Mouse (Mus musculus): ENCODE results near the gene Dscam. TPM values are rescaled to one million over a fixed set of nuclear protein-coding genes. Genes with fewer than 3 reads are reported as not detected.
"Not testable (repeated sequence)": the region's sequence is repeated elsewhere in the genome, so short reads cannot be mapped to it uniquely, and the experiment has no call there.

Gene Dscam
- polyA plus RNA-seq, 2 experiments from 2014 or later: 0.25 to 0.55 TPM

DNA sequence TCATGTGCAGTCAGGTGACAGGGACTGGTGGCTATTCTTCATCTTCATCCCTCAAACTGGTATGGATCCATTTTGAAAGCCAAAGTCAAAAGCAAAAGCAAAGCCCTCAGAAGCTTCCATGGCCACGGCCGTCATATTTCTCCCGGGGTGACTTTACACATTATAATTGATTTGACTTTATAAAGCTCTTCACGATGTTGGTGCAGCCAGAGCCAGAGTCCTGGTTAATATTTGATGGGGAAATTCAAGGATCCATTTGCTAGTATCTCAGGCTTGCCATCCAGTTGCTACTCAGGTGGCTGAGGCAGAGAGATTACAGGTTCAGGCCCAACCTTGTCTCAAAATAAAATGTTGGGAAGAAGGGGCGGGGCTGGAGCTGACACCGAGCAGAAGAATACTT, 238.3 kb downstream of the Dscam start:
- ATAC-seq: no peak

DNA sequence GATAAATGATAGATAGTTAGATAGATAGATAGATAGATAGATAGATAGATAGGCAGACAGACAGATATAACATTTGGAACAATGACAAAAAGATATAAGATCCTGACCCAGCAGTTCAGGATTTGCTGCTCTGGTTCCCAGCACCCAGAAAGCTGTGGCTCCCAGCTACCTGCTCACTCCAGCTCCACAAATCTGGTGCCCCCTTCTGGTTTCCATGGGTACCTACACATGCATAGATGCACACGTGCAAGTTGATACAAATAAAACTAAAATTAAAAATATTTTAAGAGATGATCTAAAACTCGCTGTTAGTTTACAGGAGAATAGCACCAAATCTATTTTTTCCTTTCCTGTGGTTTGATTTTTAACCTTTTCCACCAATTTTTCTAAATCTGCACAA, 238.8 kb downstream of the Dscam start:
- no peak for ATAC-seq

DNA sequence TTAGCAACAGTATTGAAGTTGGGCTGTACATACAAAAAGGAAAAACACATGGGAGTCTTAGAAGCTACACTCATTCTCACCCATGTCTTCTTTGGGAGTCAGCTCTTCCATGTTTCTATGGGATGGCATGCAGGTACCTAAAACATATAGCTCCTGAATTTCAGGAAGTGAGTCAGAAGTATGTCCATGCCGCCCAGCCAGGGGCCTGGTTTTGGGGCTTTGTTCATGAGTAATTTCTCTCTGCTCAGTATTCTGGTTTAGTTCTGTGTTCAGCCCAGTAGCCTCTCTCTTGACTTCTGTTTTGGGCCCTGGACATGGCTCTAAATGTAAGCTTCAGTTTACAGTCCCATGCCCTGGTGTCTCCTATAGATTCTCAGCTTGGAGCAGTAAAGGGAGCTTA, 242.5 kb downstream of the Dscam start:
- ATAC-seq: no peak

DNA sequence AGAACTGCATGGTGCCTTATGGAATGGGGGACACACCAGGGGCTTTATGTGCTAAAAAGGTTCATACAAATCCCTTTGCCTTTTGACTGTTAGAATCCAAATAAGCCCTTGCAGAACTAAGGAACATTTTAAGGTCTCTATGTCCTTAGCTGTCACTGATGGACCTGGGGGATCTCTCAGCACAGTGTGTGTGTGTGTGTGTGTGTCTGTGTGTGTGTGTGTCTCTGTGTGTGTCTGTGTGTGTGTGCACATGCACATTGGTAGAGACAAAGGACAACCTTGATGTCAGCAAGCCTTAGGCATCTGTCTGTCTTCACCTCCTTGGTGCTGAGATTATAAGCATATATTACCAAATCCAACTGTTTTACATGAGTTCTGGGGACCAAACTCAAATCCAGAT, 243.1 kb downstream of the Dscam start:
- ATAC-seq: no peak

DNA sequence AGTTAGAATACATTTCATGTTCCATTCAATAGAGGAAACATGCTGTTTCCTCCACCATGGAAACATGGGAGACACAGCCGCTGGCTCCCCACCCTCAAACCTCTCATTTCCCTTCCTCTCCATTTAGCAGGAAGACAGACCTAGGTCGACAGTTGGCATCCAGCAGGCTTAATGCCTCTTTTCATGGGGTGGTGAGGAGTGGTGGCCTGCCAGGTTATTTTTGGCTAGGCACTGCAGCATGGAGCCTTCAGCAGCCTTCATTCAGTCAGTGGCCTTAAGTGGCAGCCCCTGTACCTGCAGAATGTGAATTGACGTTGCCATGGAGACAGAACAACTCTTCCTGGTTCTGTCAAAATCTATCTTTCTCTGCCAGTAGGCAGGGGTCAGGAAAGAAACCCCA, 243.6 kb downstream of the Dscam start:
- ATAC-seq: no peak

DNA sequence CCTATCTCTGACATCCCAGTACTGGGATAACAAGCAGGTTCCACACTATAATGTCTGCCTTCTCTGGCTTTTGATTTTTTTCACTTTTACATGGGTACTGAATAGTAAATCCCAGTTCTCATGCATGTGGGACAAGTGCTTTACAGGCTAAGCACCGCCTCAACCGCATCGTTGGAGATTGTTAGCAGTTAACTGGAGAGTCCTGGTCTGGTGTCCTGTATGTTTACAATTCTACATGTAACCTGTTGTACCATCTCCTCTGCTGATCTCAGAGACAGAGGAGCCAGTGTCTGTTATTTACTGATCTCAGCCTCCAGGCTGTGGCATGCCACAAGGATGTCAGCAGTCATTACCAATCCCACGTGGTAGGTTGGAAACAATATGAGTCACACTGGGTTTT, 246.6 kb downstream of the Dscam start:
- no peak for ATAC-seq

DNA sequence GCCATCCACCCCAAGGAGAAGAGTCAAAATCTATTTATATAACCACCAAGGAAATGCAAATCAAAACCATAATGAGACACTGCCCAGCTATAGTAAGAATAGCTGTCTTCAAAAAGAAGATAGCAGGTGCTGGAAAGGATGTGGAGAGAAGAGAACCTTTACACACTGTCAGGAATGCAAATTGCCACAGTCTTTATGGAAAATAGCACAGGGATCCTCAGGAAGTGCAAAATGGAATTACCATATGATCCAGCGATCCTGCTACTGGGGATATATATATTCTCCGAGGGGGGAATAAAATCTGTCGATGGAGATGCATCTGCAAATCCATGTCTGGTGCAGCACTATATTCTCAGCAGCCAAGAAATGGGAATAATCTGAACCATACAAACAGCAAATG, 256.1 kb downstream of the Dscam start:
- no peak for ATAC-seq

DNA sequence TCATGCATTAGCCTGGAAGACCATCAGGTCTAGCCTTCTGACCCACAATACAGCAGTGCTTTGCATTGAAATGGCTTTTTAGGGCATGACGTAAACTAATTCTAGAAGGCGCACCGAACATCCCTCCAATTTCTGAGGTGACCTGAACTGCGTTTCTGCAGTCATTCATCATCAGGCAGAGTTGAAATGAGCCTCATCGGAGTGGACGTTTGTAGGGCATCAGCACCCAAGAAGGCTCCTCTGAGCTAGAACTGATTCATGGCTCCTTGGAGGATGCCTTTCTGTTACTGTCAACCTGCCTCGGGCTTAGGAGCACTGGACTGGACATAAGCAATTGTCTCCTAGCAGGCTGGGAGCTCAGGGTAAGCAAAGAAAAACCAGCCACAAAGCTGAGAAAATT, 257.7 kb downstream of the Dscam start:
- no peak for ATAC-seq

DNA sequence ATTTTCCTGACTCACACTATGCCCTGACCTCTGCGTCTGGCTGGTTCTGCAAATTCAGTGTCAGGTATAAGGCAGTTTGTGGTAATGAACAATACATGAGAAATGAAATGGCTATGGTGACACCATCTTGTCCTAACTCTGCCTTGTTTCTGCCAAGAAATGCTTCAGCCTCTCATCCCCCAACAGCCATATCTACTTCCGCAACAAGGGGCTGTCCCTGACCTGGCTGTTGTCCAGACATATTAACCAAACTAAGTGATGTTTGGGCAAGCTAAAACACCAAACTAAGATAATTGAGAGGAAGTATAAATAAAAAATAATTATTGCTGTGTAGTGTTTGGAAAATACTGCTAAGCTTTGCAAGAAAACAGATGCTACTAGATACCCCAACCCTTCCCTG, 258.4 kb downstream of the Dscam start:
- ATAC-seq: no peak

DNA sequence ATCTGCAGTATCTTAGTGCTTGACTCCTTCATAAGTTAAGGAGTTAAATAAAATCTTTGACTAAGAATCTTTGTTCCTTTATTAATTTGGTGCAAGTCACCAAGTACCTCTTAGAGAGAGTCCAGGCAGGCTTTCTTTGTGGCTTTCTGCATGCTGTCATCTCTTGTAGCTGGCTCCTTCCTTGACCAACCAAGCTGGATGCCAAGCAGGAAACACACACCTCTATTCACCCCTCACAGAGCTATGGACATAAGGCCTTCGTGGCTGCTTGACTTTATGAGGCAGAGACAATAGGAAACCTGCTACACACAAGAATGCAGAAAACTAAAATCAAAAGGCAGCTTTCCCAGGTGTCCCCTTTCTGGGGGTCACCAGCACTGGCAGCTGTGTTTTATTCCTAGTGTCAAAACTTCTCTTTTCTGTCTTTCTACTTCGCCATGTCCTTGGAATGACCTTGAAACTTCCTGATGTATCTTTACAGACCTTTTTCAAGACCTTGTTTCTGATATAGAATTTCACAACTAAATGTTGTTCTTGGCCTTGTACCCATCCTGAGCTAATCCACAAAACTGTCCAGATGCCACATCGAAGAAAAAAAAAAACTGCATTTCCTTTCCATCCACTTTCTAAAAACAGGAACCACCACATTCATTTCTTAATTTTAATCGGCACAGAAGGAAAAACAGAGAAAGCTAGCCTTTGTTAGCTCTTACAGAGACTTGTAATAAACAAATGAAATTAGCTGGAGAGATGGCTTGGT, 260.0 kb downstream of the Dscam start:
- ATAC-seq: no peak

DNA sequence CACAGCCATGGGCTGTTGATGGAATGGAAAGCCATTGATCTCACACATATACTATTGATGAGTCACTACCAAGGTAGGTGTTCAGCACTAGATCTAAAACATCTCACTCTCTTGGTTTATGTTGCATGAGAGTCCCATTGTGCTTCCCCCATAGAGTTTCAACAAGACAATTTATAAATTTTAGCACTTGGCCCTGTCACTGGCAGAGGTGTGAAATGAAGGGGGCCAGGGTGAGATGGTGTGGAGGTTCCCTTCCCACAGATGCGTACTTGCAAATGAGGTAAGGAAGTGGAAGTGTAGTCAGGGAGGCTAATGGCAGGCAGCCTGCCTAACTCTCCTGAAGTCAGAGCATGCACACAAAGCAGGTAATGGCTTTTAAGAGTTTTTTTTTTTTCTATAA, 262.7 kb downstream of the Dscam start:
- ATAC-seq: no peak

DNA sequence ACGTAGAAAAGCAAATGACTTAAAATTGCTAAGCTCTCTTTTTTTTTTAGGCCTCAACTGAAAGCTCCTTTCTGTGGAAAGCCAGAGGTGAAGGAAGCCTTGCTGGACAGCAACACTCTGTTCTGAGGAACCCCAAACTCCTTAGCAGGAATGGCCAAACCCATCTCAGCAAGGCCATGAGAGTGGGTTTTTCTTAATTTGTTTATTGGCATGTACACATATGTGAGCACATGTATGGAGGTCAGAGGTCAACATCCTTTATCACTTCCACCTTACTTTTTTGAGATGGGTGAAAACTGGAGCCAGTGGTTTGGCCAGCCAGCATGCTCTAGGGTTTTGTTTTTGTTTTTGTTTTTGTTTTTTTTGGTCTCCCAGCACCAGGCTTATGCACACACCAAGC, 263.5 kb downstream of the Dscam start:
- no peak for ATAC-seq

DNA sequence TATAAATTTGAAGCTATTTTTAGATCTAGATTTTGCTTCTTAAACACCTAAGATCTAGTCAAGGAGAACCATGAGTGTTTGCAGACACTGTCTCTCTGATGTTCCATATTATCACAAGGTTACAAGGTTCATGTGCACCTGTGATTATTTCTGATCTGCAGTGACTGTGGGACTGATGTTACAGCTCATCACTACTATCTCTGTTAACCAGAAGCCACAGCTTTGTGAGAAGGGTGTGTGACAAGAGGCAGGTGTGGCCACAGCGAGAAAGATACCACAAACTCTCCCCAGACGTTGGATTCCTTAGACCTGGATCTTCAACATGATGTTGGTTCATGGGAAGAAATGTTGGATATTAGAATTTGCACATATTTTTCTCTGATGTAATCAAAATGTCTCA, 263.9 kb downstream of the Dscam start:
- no peak for ATAC-seq

DNA sequence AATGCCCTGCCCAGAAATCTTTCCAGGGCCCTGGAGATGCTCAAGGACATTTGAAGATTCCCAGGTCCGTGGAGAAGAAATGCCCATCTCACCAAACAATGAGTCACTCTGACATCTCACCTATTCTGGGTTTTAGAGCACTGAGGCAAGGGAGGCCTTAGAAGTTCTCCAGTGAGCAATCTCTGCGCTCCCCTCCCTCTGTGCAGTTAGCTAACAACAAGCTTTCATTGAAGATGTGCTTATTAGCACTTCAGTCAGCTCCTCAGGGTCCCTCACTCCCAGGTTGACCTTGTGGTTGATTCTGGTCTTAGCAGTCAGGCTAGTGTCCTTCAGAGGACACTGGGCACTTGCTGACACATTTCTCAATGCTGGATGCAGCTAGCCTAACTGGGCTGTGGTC, 265.8 kb downstream of the Dscam start:
- no peak for ATAC-seq

DNA sequence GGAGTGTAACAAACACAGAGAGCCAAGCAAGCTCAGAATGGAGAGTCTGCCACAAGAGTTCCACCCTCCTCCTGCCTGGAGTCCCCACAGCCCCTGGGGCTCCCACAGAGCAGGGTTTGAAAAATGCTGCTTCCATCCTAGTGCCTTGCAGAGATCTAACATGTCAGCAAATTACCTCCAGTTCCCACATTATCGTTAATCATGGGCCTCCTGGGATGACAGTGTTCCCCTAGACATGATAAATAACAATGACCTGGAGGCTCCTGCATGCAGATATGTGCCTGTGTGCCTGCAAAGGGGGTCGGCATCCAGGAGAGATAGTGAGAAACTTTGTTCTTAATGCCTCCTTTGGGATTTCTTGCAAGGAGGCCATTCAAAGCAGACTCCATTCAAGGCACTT, 266.2 kb downstream of the Dscam start:
- no peak for ATAC-seq

DNA sequence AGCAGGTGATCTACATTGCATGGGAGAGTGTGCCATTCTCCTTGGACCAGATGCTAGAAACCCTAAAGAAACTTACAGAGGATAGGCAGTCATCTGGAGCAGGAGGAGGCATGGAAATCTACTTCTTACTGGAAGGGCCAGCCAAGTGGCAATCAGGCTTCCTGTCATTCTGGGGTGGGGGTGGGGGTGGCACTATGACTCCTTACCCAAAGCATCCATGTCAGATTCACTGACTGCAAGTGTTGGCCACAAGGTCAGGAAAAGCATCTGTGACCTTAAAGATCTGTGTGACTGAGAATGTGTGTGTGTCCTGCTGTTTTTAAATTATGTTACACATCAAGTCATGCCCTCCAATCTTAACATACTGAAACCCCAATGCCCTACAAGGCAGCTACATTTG, 268.0 kb downstream of the Dscam start:
- ATAC-seq: no peak

DNA sequence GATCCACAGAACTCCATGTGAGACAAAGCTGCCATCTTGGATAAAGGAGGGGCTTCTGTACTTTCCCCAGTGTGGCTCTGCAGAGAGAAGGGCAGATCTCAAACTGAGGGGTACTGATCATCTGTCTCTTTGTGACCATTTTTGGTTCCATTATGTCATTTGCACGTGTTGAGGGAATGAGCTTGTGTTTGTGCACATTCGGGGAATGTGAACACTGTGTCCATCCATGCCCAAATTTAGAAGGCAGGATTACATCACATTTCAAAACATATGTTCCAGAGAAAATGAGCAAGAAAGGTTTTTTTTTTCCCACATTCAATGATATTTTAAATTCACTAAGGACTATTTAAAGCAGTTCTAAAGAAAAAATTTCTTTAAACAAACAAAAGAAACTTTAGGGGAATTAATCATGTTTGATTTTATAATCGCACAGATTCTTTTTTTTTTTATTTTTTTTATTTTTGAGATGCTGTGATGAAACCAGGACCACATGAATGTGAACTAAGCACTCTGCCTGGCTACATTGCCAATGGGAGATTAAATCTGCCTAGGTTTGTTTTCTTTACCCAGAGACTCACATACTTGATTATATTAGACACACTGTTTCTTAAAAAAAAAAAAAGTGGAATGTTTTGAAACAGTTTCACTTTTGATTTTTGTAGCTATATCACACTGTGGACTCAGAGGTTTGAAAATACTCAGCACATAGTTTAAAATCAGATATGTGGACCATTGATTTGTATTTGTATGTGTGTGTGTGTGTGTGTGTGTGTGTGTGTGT, 269.1 kb downstream of the Dscam start:
- no peak for ATAC-seq

DNA sequence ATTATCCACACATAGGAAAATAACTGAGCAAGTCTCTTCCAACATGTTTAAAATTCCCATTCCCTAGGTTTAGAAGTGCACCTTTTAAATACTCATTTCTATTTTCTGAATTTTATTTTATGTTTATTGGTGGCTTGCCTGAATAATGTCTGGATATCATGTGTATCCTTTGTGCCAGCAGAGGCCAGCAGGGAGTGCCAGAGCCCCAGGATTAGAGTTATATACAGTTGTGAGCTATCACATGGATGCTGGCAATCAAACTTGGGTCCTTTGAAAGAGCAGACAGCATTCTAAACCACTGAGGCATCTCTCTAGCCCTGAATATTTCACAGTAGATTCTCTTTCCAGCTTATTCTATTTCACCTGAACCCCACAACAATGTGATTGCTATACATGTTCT, 271.2 kb downstream of the Dscam start:
- ATAC-seq: no peak

DNA sequence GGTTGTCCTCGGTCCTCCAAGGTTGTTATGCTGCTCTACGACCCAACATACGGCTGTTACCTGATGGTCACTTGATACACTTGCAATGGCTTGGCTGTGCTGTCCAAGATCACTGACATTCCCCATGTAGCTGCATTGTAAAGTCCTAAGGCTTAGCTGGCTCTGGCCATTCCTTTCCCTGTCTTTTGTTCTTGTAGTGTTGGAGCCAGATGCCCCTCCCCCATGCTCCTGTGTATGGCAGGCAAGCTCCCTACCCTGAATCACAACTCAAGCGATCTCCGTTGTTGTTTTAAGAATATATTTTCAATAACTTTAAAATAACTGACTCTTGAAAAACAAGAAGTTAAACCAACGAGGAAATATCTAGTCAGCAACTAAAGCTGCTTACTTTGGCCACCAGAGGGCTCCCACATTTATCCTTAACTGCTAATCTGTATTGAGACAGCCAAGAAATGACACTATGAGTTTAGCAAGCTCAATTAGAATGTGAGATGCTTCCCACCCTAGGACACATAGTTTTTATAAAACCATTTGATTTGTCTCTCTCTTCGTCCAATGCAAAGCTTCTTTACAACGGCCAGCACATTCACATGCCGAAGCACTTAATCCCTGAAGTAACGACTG, 273.9 kb downstream of the Dscam start:
- ATAC-seq: no peak

DNA sequence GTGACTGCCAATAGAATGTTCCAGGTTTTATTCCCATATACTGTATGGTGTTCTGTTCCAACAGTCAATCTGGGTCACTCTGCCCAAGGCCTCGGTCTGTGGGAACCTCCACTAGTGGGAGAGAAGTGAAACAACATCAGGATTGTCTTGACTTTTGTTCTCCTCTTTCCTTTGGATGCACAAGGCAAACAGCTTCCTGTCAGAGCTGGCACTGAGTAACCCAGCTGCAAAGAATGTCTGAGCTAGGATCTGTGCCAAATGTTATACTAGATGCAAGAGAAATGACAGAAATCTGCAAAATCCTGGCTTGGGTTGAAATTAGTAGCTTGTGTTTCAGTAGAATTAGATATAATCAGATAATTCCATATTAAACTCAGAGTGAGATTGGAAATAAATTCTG, 282.5 kb downstream of the Dscam start:
- ATAC-seq: no peak

DNA sequence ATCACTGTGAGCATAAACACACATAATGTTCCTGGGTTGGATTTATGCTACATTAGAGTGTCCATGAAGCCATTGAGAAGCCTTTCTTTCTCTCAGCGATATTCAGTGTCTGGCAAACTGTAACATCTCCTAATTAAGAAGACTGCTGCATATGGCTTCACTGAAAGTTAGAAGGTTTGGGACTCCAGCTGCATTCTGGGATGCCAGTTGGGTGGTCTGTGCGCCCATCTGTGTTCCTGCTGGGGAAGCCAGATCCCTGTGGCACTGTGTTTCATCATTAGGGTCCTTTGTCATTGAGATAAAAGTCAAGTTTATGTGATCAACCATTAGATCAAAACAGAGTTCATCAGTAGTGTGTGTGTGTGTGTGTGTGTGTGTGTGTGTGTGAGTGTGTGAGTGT, 284.7 kb downstream of the Dscam start:
- ATAC-seq: no peak

DNA sequence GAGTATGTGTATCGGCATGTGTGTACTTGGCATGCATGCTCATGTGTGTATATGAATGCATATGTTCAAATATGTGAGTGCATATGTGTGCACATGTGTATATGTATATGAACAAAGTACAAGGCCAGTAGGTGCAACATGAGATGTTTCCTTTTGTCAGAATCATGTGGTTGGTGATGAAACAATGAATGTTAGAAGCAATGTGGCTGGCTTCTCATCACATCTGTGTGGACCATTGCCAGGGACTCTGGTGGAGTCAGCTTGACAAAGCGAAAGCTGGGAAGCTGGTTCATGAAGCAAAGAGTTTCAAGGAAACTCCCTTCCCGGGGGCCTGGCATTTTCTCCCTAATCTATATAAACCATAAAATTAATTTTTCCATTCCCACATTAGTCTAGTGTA, 286.0 kb downstream of the Dscam start:
- ATAC-seq: not testable (repeated sequence)

DNA sequence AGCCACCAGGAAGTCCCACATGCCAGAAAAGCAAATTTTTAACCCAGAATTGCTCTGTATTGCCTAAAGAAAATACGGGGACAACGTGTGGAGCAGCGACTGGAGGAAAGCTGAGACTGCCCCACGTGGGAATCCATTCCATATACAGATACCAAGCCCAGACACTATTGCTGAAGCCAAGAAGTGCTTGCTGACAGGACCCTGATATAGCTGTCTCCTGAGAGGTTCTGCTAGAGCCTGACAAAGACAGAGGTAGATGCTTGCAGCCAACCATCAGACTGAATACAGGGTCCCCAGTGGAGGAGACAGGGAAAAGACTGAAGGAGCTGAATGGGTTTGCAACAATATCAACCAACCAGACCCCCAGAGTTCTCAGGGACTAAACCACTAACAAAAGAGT, 293.3 kb downstream of the Dscam start:
- no peak for ATAC-seq

DNA sequence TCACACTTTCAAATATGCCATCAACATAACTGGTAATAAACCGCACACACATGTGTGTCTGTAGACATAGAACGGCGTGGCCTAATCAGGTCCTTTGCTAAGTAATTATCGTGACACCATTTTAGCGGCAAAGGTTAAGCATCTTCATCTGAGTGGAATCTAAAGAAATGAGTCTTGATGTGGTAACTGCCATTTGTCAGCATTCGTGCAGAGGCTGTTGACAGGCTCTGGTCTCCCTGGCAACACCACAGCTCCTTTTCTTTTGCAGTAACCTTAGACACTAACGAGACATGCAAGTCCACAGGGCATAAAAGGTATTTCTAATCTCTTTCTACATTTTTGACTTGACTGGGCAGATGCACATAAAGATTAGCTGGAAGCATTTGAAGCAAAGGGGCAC, 297.8 kb downstream of the Dscam start:
- no peak for ATAC-seq
